Mouse (Mus musculus) hindbrain, postnatal 0 days (tissue): ENCODE data around the gene Bace1. TPM values are rescaled to one million over a fixed set of nuclear protein-coding genes. Genes with fewer than 3 reads are reported as not detected.
A peak's percentile ranks its signal among the peaks of the same experiment; 100 is the strongest.

Source experiments
- ATAC-seq: fragments of 200-750 bp; cut with Nextera tagmentation; 2 replicates; pipeline ENCODE4 v1.8.0; 2017; ENCODE audit warnings: mild to moderate bottlenecking, moderate TSS enrichment, moderate library complexity
- DNase-seq: peaks from one replicate; pipeline ENCODE4 v3.0.0-alpha.2; 2015; ENCODE audit warnings: low spot score
- H3K27ac ChIP-seq: fragments of 300-500 bp; sonication (generic); 2 replicates; pipeline ENCODE4 v1.5.1; 2014; ENCODE audit warnings: mild to moderate bottlenecking
- H3K27me3 ChIP-seq: fragments of 300-500 bp; sonication (generic); 2 replicates; pipeline ENCODE4 v1.6.1; 2014; ENCODE audit warnings: low read length, mixed read lengths; ENCODE audit not compliant: insufficient read depth
- H3K36me3 ChIP-seq: fragments of 300-500 bp; sonication (generic); 2 replicates; pipeline ENCODE4 v1.6.1; 2014; ENCODE audit warnings: low read length, mixed read lengths; ENCODE audit not compliant: insufficient read depth
- H3K4me1 ChIP-seq: fragments of 300-500 bp; sonication (generic); 2 replicates; pipeline ENCODE4 v1.6.1; 2014; ENCODE audit warnings: antibody characterized with exemption, low read length, mixed read lengths; ENCODE audit not compliant: insufficient read depth
- H3K4me2 ChIP-seq: fragments of 300-500 bp; sonication (generic); 2 replicates; pipeline ENCODE4 v1.6.1; 2014; ENCODE audit warnings: low read depth, mild to moderate bottlenecking, low read length, moderate library complexity, mixed read lengths
- H3K4me3 ChIP-seq: fragments of 300-500 bp; sonication (generic); 2 replicates; pipeline ENCODE4 v1.5.1; 2014; ENCODE audit warnings: low read length
- H3K9ac ChIP-seq: fragments of 300-500 bp; sonication (generic); replicated peaks from 2 replicates; pipeline ENCODE4 v1.6.1; 2014; ENCODE audit warnings: mild to moderate bottlenecking, low read length, moderate library complexity, mixed read lengths
- H3K9me3 ChIP-seq: fragments of 300-500 bp; sonication (generic); 2 replicates; pipeline ENCODE4 v1.6.1; 2016; ENCODE audit warnings: low read length, mixed read lengths
- CTCF ChIP-seq: IDR thresholded peaks from 2 replicates; pipeline ENCODE4 v1.5.1; 2016; ENCODE audit warnings: antibody characterized with exemption, control low read depth, low read depth
- WGBS: fragments of 180-500 bp; shearing (Covaris S2); extraction: QIAGEN DNeasy Blood & Tissue Kit; methylation state at CpG from one replicate; pipeline ENCODE4 v1.1.7; 2014; 5-methylcytosine and 5-hydroxymethylcytosine counted together
- polyA plus RNA-seq: library from polyadenylated mRNA; unstranded; fragments of >200 nt; fragmentation: Nextera tagmentation; extraction: Ambion mirVana; gene quantifications from 2 replicates; pipeline ENCODE4 v1.2.1, GENCODE M21; 2015
- total RNA-seq: library from RNA; depleted of rRNA; stranded (reverse); fragments of >200 nt; gene quantifications from 2 replicates; pipeline ENCODE4 v1.2.3, GENCODE M21; 2014

Gene Bace1
- total and polyA plus RNA-seq, 2 experiments from 2014 or later, result 39.3 to 77.0 TPM

- TF ChIP-seq CTCF, result no peak
- DNase-seq, result no peak
Measured at GRCm38 (mm10) chr9:45850528-45851155, 12.3 kb downstream of the Bace1 start.

GRCm38 (mm10) chr9:45851330-45851729 is 12.9 kb downstream of the Bace1 start:
- ATAC-seq, result no peak
- Histone ChIP-seq H3K27ac (no peak overlapping the region; the same call in 1 of the 2 replicates), H3K4me1 (peaks cover 11% of the 10 kb centered on the region), H3K36me3 (no peaks in the 10 kb centered on the region), H3K4me2 (no peak overlapping the region), H3K9me3 (no peaks in the 10 kb centered on the region), H3K9ac (no peak overlapping the region; the same call in 1 of the 2 replicates), H3K27me3 (no peaks in the 10 kb centered on the region), H3K4me3 (no peak overlapping the region)
- DNase-seq, result no peak
- TF ChIP-seq CTCF, result no peak
- WGBS, result 65% methylated on average over 5 of the region's 5 CpGs

More at GRCm38 (mm10) chr9:45850528-45851155, 12.3 kb downstream of the Bace1 start:
- H3K4me2 ChIP-seq, result no peak overlapping the region
- 63% methylated on average over 8 of the region's 8 CpGs for WGBS
- peak overlapping the region; percentile 60; the same call in 1 of the 2 replicates for H3K27ac ChIP-seq
- no peaks in the 10 kb centered on the region for H3K36me3 ChIP-seq
- H3K4me1 ChIP-seq, result peaks cover 11% of the 10 kb centered on the region
- H3K9me3 ChIP-seq, result no peaks in the 10 kb centered on the region
- peak overlapping the region; percentile 24; the same call in 1 of the 2 replicates for H3K9ac ChIP-seq
- H3K4me3 ChIP-seq, result no peak overlapping the region
- H3K27me3 ChIP-seq, result no peaks in the 10 kb centered on the region
- ATAC-seq, result no peak

- H3K27ac ChIP-seq, result no peak overlapping the region
- H3K4me2 ChIP-seq, result no peak overlapping the region
- H3K4me1 ChIP-seq, result peaks cover 11% of the 10 kb centered on the region
- no peaks in the 10 kb centered on the region for H3K27me3 ChIP-seq
- ATAC-seq, result no peak
- WGBS, result 92% methylated on average over 2 of the region's 2 CpGs
- H3K4me3 ChIP-seq, result no peak overlapping the region
- no peaks in the 10 kb centered on the region for H3K9me3 ChIP-seq
- H3K36me3 ChIP-seq, result no peaks in the 10 kb centered on the region
- no peak for DNase-seq
- TF ChIP-seq CTCF, result no peak
- H3K9ac ChIP-seq, result no peak overlapping the region
Measured at GRCm38 (mm10) chr9:45851776-45852175, 13.4 kb downstream of the Bace1 start.

- DNase-seq (no peak), ATAC-seq (no peak)
- Histone ChIP-seq H3K27ac (no peak overlapping the region), H3K36me3 (peaks cover 15% of the 10 kb centered on the region; the same call in 1 of the 2 replicates), H3K4me2 (no peak overlapping the region), H3K9ac (no peak overlapping the region), H3K4me3 (no peak overlapping the region), H3K9me3 (no peaks in the 10 kb centered on the region), H3K4me1 (peaks cover 11% of the 10 kb centered on the region), H3K27me3 (no peaks in the 10 kb centered on the region)
- WGBS, result 95% methylated on average over 2 of the region's 2 CpGs
- no peak for TF ChIP-seq CTCF
Measured at GRCm38 (mm10) chr9:45853695-45854094, 15.3 kb downstream of the Bace1 start.

GRCm38 (mm10) chr9:45854136-45854535 is 15.8 kb downstream of the Bace1 start:
- Histone ChIP-seq H3K36me3 (peaks cover 19% of the 10 kb centered on the region), H3K4me3 (no peak overlapping the region), H3K4me2 (no peak overlapping the region), H3K9ac (no peak overlapping the region), H3K27me3 (no peaks in the 10 kb centered on the region), H3K9me3 (no peaks in the 10 kb centered on the region), H3K27ac (no peak overlapping the region), H3K4me1 (peaks cover 11% of the 10 kb centered on the region)
- DNase-seq (no peak), ATAC-seq (no peak)
- no peak for TF ChIP-seq CTCF
- WGBS, result 86% methylated on average over 1 of the region's 1 CpGs

GRCm38 (mm10) chr9:45859364-45859763 is 21.0 kb downstream of the Bace1 start:
- WGBS, result 95% methylated on average over 10 of the region's 10 CpGs

GRCm38 (mm10) chr9:45861813-45862212 is 23.4 kb downstream of the Bace1 start:
- WGBS, result 80% methylated on average over 7 of the region's 7 CpGs

More at GRCm38 (mm10) chr9:45859364-45859763, 21.0 kb downstream of the Bace1 start:
- Histone ChIP-seq H3K36me3 (peaks cover 55% of the 10 kb centered on the region), H3K27ac (no peak overlapping the region), H3K9ac (no peak overlapping the region), H3K4me1 (no peaks in the 10 kb centered on the region), H3K27me3 (no peaks in the 10 kb centered on the region), H3K4me3 (no peak overlapping the region), H3K9me3 (no peaks in the 10 kb centered on the region), H3K4me2 (no peak overlapping the region)
- DNase-seq (no peak), ATAC-seq (no peak)
- TF ChIP-seq CTCF, result no peak

More at GRCm38 (mm10) chr9:45861813-45862212, 23.4 kb downstream of the Bace1 start:
- Histone ChIP-seq H3K4me1 (no peaks in the 10 kb centered on the region), H3K9ac (no peak overlapping the region), H3K27ac (no peak overlapping the region), H3K36me3 (peaks cover 75% of the 10 kb centered on the region), H3K4me2 (no peak overlapping the region), H3K4me3 (no peak overlapping the region), H3K9me3 (no peaks in the 10 kb centered on the region), H3K27me3 (no peaks in the 10 kb centered on the region)
- TF ChIP-seq CTCF, result no peak
- no peak for ATAC-seq
- DNase-seq, result no peak
